8 mouse cellular contexts compared by ENCODE assay signal in the genomic region with DNA sequence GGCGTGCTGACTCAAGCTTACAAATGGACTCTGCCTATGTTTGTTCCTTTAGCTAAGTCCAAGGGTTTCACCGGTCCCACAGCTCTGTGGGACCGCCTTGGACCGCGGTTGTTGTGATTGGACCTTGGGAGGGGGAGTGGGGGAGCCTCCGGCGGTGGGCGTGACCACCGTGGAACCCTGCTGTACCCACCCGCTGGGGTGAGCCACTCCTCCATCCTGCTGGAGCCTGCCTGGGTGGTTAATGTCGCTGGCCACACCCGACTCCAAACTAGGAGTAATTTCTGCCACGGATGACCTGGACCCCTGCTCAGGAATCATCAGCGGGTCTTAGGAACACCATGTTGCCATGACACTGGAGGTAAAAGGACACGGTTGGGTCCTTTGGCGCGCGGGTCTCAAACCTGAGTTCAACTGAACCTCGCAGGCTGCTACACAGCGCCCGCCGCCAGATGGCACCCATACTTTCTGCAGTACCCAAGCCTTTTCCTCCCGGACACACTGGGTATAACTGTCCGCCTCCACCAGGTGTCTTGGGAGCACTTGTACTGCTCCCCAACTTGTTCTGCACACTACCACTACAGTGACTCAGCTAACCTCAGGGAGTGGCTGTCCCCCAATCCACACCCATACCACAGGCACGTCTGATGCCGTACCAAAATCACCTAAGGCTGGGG. TPM values are rescaled to one million over a fixed set of nuclear protein-coding genes. Genes with fewer than 3 reads are reported as not detected.
DNase-seq lines count a peak whose midpoint lies in the region; ATAC-seq and TF ChIP-seq lines count a peak whose summit lies in the region.

No protein-coding gene starts in this region.

- H3K9ac ChIP-seq in heart, embryonic 14.5 days (ENCODE audit: low read length): peak overlapping the region; percentile 63
- H3K9ac ChIP-seq in liver, embryonic 16.5 days (ENCODE audit: low read depth, low read length): peak overlapping the region; percentile 77
- H3K9ac ChIP-seq in neural tube, embryonic 14.5 days (replicated peaks; ENCODE audit: low read depth, low read length): 0 out of 2 replicates have a peak overlapping the region, but pooled peaks have one; percentile 4

- peaks cover 46% of the 10 kb centered on the region for H3K4me1 ChIP-seq in erythroblast, embryonic 14.5 days (ENCODE audit: control insufficient read depth)
- peaks cover 7 to 10% of the 10 kb centered on the region in 2 experiments; a peak in 3 of 4 replicates for H3K4me1 ChIP-seq in heart, embryonic 14.5 days (ENCODE audit: control insufficient read depth in 2 of 2, insufficient read depth in 2 of 2, low read length in 2 of 2)
- peaks cover 30% of the 10 kb centered on the region for H3K4me1 ChIP-seq in liver, embryonic 16.5 days (ENCODE audit: control insufficient read depth, low read depth, low read length)
- peaks cover 4% of the 10 kb centered on the region; the same call in 1 of the 2 replicates for H3K4me1 ChIP-seq in neural tube, embryonic 14.5 days (ENCODE audit: control insufficient read depth, insufficient read depth, low read length)
- peaks cover 10% of the 10 kb centered on the region for H3K4me1 ChIP-seq in testis, adult 2 months (ENCODE audit: control insufficient read depth, insufficient read depth, low read length)

- 2% methylated on average over 26 of the region's 26 CpGs for WGBS in heart, embryonic 14.5 days
- 2% methylated on average over 26 of the region's 26 CpGs for WGBS in liver, embryonic 16.5 days (ENCODE audit: insufficient replicate concordance)
- WGBS in neural tube, embryonic 14.5 days: 1% methylated on average over 26 of the region's 26 CpGs

- no peak overlapping the region for H3K27ac ChIP-seq in heart, embryonic 14.5 days (replicated peaks in 1 of 2; ENCODE audit: control insufficient read depth in 1 of 2, insufficient read depth in 1 of 2, low read depth in 2 of 2, low read length in 2 of 2)
- H3K27ac ChIP-seq in liver, embryonic 16.5 days (ENCODE audit: low read length): peak overlapping the region; percentile 94
- H3K27ac ChIP-seq in neural tube, embryonic 14.5 days (ENCODE audit: low read depth, low read length): no peak overlapping the region
- peak overlapping the region; percentile 84 for H3K27ac ChIP-seq in testis, adult 2 months (ENCODE audit: control insufficient read depth, insufficient read depth, low read depth, low read length)

- TF ChIP-seq POLR2A in brain, embryonic 14.5 days (IDR thresholded peaks at IDR 0.05; ENCODE audit: borderline replicate concordance, extremely low read depth, insufficient read depth, insufficient read length, poor library complexity, severe bottlenecking): no peak
- peak; percentile 63 for TF ChIP-seq POLR2A in testis, adult 2 months (IDR thresholded peaks at IDR 0.05; ENCODE audit: control insufficient read depth, low read depth, low read length)

- H3K4me3 ChIP-seq in erythroblast, embryonic 14.5 days (replicated peaks): peak overlapping the region; percentile 67
- peak overlapping the region; percentile 42 to 47 for H3K4me3 ChIP-seq in heart, embryonic 14.5 days (ENCODE audit: control insufficient read depth in 1 of 2, insufficient read depth in 1 of 2, low read depth in 1 of 2, low read length in 2 of 2)
- peak overlapping the region; percentile 64 for H3K4me3 ChIP-seq in liver, embryonic 16.5 days (ENCODE audit: low read depth, low read length)
- H3K4me3 ChIP-seq in neural tube, embryonic 14.5 days (ENCODE audit: low read depth, low read length): peak overlapping the region; percentile 28
- H3K4me3 ChIP-seq in testis, adult 2 months (ENCODE audit: control insufficient read depth, low read depth, low read length): peak overlapping the region; percentile 94

- no peaks in the 10 kb centered on the region for H3K27me3 ChIP-seq in erythroblast, embryonic 14.5 days (ENCODE audit: control insufficient read depth)
- H3K27me3 ChIP-seq in heart, embryonic 14.5 days (ENCODE audit: control insufficient read depth, insufficient read depth, low read length): no peaks in the 10 kb centered on the region
- no peaks in the 10 kb centered on the region for H3K27me3 ChIP-seq in liver, embryonic 16.5 days (ENCODE audit: control insufficient read depth, insufficient read depth, low read depth, low read length)
- no peaks in the 10 kb centered on the region for H3K27me3 ChIP-seq in neural tube, embryonic 14.5 days (ENCODE audit: control insufficient read depth, insufficient read depth, low read length)
- H3K27me3 ChIP-seq in testis, adult 2 months (ENCODE audit: control insufficient read depth, insufficient read depth, low read length): no peaks in the 10 kb centered on the region

- H3K36me3 ChIP-seq in erythroblast, embryonic 14.5 days (ENCODE audit: control insufficient read depth): peaks cover 18% of the 10 kb centered on the region
- H3K36me3 ChIP-seq in heart, embryonic 14.5 days (ENCODE audit: control insufficient read depth, insufficient read depth, low read length): peaks cover 15% of the 10 kb centered on the region; the same call in 1 of the 2 replicates
- peaks cover 2% of the 10 kb centered on the region; the same call in 1 of the 2 replicates for H3K36me3 ChIP-seq in liver, embryonic 16.5 days (ENCODE audit: control insufficient read depth, insufficient read depth)
- 0 out of 2 replicates have a peak, but pooled peaks cover 3% of the 10 kb centered on the region for H3K36me3 ChIP-seq in neural tube, embryonic 14.5 days (ENCODE audit: control insufficient read depth, insufficient read depth, low read length)
- H3K36me3 ChIP-seq in testis, adult 2 months (ENCODE audit: control insufficient read depth, insufficient read depth, low read length): no peaks in the 10 kb centered on the region; the same call in 1 of the 2 replicates

- TF ChIP-seq CTCF in brain, embryonic 14.5 days (IDR thresholded peaks at IDR 0.05; ENCODE audit: borderline replicate concordance, extremely low read depth, insufficient read depth, insufficient read length): peak; percentile 82
- TF ChIP-seq CTCF in testis, adult 2 months (IDR thresholded peaks at IDR 0.05; ENCODE audit: control insufficient read depth, insufficient read depth, insufficient replicate concordance, low read depth, low read length): peak; percentile 61; the same call in 1 of the 2 replicates

- peak; percentile 91 for DNase-seq in CD4-positive, CD25-positive, alpha-beta regulatory T cell, adult 2 months (ENCODE audit: low read depth, low spot score)
- DNase-seq in brain, embryonic 14.5 days (ENCODE audit: low read depth): peak; percentile 84
- peak; percentile 90 for DNase-seq in kidney, postnatal 10 days

- peak; percentile 65 for ATAC-seq in heart, embryonic 14.5 days (ENCODE audit: insufficient number of reproducible peaks, insufficient read depth, low FRiP score, low read depth)
- ATAC-seq in liver, embryonic 16.5 days (ENCODE audit: low read depth): peak; percentile 96
- peak; percentile 87 for ATAC-seq in neural tube, embryonic 14.5 days (ENCODE audit: low read depth)

- H3K9me3 ChIP-seq in erythroblast, embryonic 14.5 days (ENCODE audit: control insufficient read depth, low read length): no peaks in the 10 kb centered on the region
- H3K9me3 ChIP-seq in heart, embryonic 14.5 days (ENCODE audit: control insufficient read depth, low read length): no peaks in the 10 kb centered on the region
- H3K9me3 ChIP-seq in liver, embryonic 16.5 days (replicated peaks; ENCODE audit: control insufficient read depth, low read length): no peaks in the 10 kb centered on the region
- no peaks in the 10 kb centered on the region for H3K9me3 ChIP-seq in neural tube, embryonic 14.5 days (ENCODE audit: control insufficient read depth, low read length)

- H3K4me2 ChIP-seq in heart, embryonic 14.5 days (ENCODE audit: low read length): peak overlapping the region; percentile 86
- H3K4me2 ChIP-seq in liver, embryonic 16.5 days (ENCODE audit: low read depth, low read length): peak overlapping the region; percentile 97
- peak overlapping the region; percentile 50 for H3K4me2 ChIP-seq in neural tube, embryonic 14.5 days (ENCODE audit: low read depth, low read length)

RNA-seq across cellular contexts. Expression of a gene that starts 1.3 kb away (rescaled TPM):
- 28.2 and 37.3 TPM in 2 replicates for polyA plus RNA-seq in brain, embryonic 14.5 days (2012; rRNA removed)
- 3.3 and 3.7 TPM in 2 replicates for polyA plus RNA-seq in erythroblast, embryonic 14.5 days (2012)
- polyA plus RNA-seq in heart, embryonic 14.5 days (2014; fragmentation: Nextera tagmentation; extraction: Ambion mirVana): 44.5 and 45.6 TPM in 2 replicates
- 24.3 and 24.4 TPM in 2 replicates for polyA plus RNA-seq in liver, embryonic 16.5 days (2015; fragmentation: Nextera tagmentation; extraction: Ambion mirVana)
- polyA plus RNA-seq in neural tube, embryonic 14.5 days (2014; fragmentation: Nextera tagmentation; extraction: Ambion mirVana): 80.5 and 83.9 TPM in 2 replicates
- polyA plus RNA-seq in testis, adult 2 months (2012; rRNA removed): 486 and 516 TPM in 2 replicates

RNA-seq across cellular contexts. Expression of a gene that starts 11.5 kb away (rescaled TPM):
- 37.2 and 40.7 TPM in 2 replicates for polyA plus RNA-seq in brain, embryonic 14.5 days (2012; rRNA removed)
- 7.0 and 9.1 TPM in 2 replicates for polyA plus RNA-seq in erythroblast, embryonic 14.5 days (2012)
- polyA plus RNA-seq in heart, embryonic 14.5 days (2014; fragmentation: Nextera tagmentation; extraction: Ambion mirVana): 23.6 and 26.0 TPM in 2 replicates
- 20.7 and 25.0 TPM in 2 replicates for polyA plus RNA-seq in liver, embryonic 16.5 days (2015; fragmentation: Nextera tagmentation; extraction: Ambion mirVana)
- 28.8 and 31.6 TPM in 2 replicates for polyA plus RNA-seq in neural tube, embryonic 14.5 days (2014; fragmentation: Nextera tagmentation; extraction: Ambion mirVana)
- 116 and 135 TPM in 2 replicates for polyA plus RNA-seq in testis, adult 2 months (2012; rRNA removed)

RNA-seq across cellular contexts. Expression of a gene that starts 17.5 kb away (rescaled TPM):
- 1,361 and 1,487 TPM in 2 replicates for polyA plus RNA-seq in brain, embryonic 14.5 days (2012; rRNA removed)
- 65.8 and 80.2 TPM in 2 replicates for polyA plus RNA-seq in erythroblast, embryonic 14.5 days (2012)
- 581 and 616 TPM in 2 replicates for polyA plus RNA-seq in heart, embryonic 14.5 days (2014; fragmentation: Nextera tagmentation; extraction: Ambion mirVana)
- 352 and 382 TPM in 2 replicates for polyA plus RNA-seq in liver, embryonic 16.5 days (2015; fragmentation: Nextera tagmentation; extraction: Ambion mirVana)
- polyA plus RNA-seq in neural tube, embryonic 14.5 days (2014; fragmentation: Nextera tagmentation; extraction: Ambion mirVana): 1,444 and 1,794 TPM in 2 replicates
- polyA plus RNA-seq in testis, adult 2 months (2012; rRNA removed): 329 and 345 TPM in 2 replicates

RNA-seq across cellular contexts. Expression of a gene that starts 53.3 kb away (rescaled TPM):
- 74.3 and 84.7 TPM in 2 replicates for polyA plus RNA-seq in brain, embryonic 14.5 days (2012; rRNA removed)
- 0.44 and 0.61 TPM in 2 replicates for polyA plus RNA-seq in erythroblast, embryonic 14.5 days (2012)
- 4.3 and 4.5 TPM in 2 replicates for polyA plus RNA-seq in heart, embryonic 14.5 days (2014; fragmentation: Nextera tagmentation; extraction: Ambion mirVana)
- 7.0 and 7.4 TPM in 2 replicates for polyA plus RNA-seq in liver, embryonic 16.5 days (2015; fragmentation: Nextera tagmentation; extraction: Ambion mirVana)
- 29.2 and 34.7 TPM in 2 replicates for polyA plus RNA-seq in neural tube, embryonic 14.5 days (2014; fragmentation: Nextera tagmentation; extraction: Ambion mirVana)
- 7.0 and 9.5 TPM in 2 replicates for polyA plus RNA-seq in testis, adult 2 months (2012; rRNA removed)

RNA-seq across cellular contexts. Expression of a gene that starts 57.3 kb away (rescaled TPM):
- polyA plus RNA-seq in brain, embryonic 14.5 days (2012; rRNA removed): 8.0 and 10.2 TPM in 2 replicates
- 0.36 and 0.47 TPM in 2 replicates for polyA plus RNA-seq in erythroblast, embryonic 14.5 days (2012)
- polyA plus RNA-seq in heart, embryonic 14.5 days (2014; fragmentation: Nextera tagmentation; extraction: Ambion mirVana): 1.3 and 1.6 TPM in 2 replicates
- 0.65 and 0.78 TPM in 2 replicates for polyA plus RNA-seq in liver, embryonic 16.5 days (2015; fragmentation: Nextera tagmentation; extraction: Ambion mirVana)
- polyA plus RNA-seq in neural tube, embryonic 14.5 days (2014; fragmentation: Nextera tagmentation; extraction: Ambion mirVana): 5.0 and 5.3 TPM in 2 replicates
- 0.35 and 0.54 TPM in 2 replicates for polyA plus RNA-seq in testis, adult 2 months (2012; rRNA removed)

Comparison
In these comparisons a context has a peak if more than half of its experiments do, and no peak if none do; other contexts are left out.
1. H3K4me3 ChIP-seq: peak in every context shown above with its lines; median percentile 94 in testis, adult 2 months; 67 in erythroblast, embryonic 14.5 days; 64 in liver, embryonic 16.5 days; 44 in heart, embryonic 14.5 days; 28 in neural tube, embryonic 14.5 days.
2. H3K27ac ChIP-seq: peak in liver, embryonic 16.5 days (single experiment) and testis, adult 2 months (single experiment); none in heart, embryonic 14.5 days (0 of 2) and neural tube, embryonic 14.5 days (single experiment).
3. H3K9ac ChIP-seq: peak in every context shown above with its lines; median percentile 77 in liver, embryonic 16.5 days; 63 in heart, embryonic 14.5 days; 4 in neural tube, embryonic 14.5 days.
4. Peak in every context shown above with its lines, with median percentiles within 50 percentile points of each other: DNase-seq, ATAC-seq and H3K4me2 ChIP-seq.